Mouse (Mus musculus) midbrain, embryonic 11.5 days (tissue): ENCODE measurements at regions not wholly inside any gene's neighbourhood (a gene's known extent, or its start where the extent isn't known, plus 50 kb on each side); places are given as distances from the start of the nearest gene placed in this dataset.

Experiments used
- ATAC-seq: fragments of 200-750 bp; cut with Nextera tagmentation; 2 replicates; pipeline ENCODE4 v1.8.0; 2017; ENCODE audit warnings: moderate TSS enrichment, moderate library complexity; ENCODE audit not compliant: low FRiP score
- DNase-seq: peaks from one replicate; pipeline ENCODE4 v3.0.0; 2015; ENCODE audit warnings: low spot score; ENCODE audit errors: missing footprints
- H3K27ac ChIP-seq: fragments of 300-500 bp; sonication (generic); 2 replicates; pipeline ENCODE4 v1.5.1; 2014; ENCODE audit warnings: low read depth, low read length
- H3K27me3 ChIP-seq: fragments of 300-500 bp; sonication (generic); 2 replicates; pipeline ENCODE4 v1.6.1; 2014; ENCODE audit warnings: mild to moderate bottlenecking, low read length, moderate library complexity, mixed read lengths; ENCODE audit not compliant: control insufficient read depth, insufficient read depth
- H3K36me3 ChIP-seq: fragments of 300-500 bp; sonication (generic); 2 replicates; pipeline ENCODE4 v1.6.1; 2014; ENCODE audit warnings: mild to moderate bottlenecking, low read length, moderate library complexity, mixed read lengths; ENCODE audit not compliant: control insufficient read depth, insufficient read depth
- H3K4me1 ChIP-seq: fragments of 300-500 bp; sonication (generic); 2 replicates; pipeline ENCODE4 v1.6.1; 2014; ENCODE audit warnings: low read length; ENCODE audit not compliant: control insufficient read depth, insufficient read depth
- H3K4me2 ChIP-seq: fragments of 300-500 bp; sonication (generic); 2 replicates; pipeline ENCODE4 v1.6.1; 2014; ENCODE audit warnings: mild to moderate bottlenecking, moderate library complexity
- H3K4me3 ChIP-seq: fragments of 300-500 bp; sonication (generic); 2 replicates; pipeline ENCODE4 v1.5.1; 2014; ENCODE audit warnings: low read depth, low read length
- H3K9ac ChIP-seq: fragments of 300-500 bp; sonication (generic); 2 replicates; pipeline ENCODE4 v1.6.1; 2014; ENCODE audit warnings: low read length
- H3K9me3 ChIP-seq: fragments of 300-500 bp; sonication (generic); 2 replicates; pipeline ENCODE4 v1.6.1; 2016; ENCODE audit warnings: low read length; ENCODE audit not compliant: control insufficient read depth
- WGBS: fragments of 180-500 bp; shearing (Covaris S2); extraction: QIAGEN DNeasy Blood & Tissue Kit; methylation state at CpG from one replicate; pipeline ENCODE4 v1.1.7; 2014; 5-methylcytosine and 5-hydroxymethylcytosine counted together

- Histone ChIP-seq H3K9me3 (no peaks in the 10 kb centered on the region), H3K4me2 (no peak overlapping the region), H3K27ac (no peak overlapping the region), H3K9ac (no peak overlapping the region), H3K4me3 (no peak overlapping the region), H3K4me1 (no peaks in the 10 kb centered on the region), H3K36me3 (no peaks in the 10 kb centered on the region), H3K27me3 (no peaks in the 10 kb centered on the region)
- ATAC-seq (no peak), DNase-seq (no peak)
- WGBS, result 38% methylated on average over 7 of the region's 7 CpGs
Observed at GRCm38 (mm10) chr5:116714256-116714655, 122.6 kb upstream of the Srrm4 start.

GRCm38 (mm10) chr5:116712056-116712455 lies 120.4 kb upstream of the Srrm4 start:
- WGBS, result 92% methylated on average over 3 of the region's 3 CpGs
- no peak overlapping the region for H3K27ac ChIP-seq
- H3K4me3 ChIP-seq, result no peak overlapping the region
- H3K4me2 ChIP-seq, result no peak overlapping the region
- H3K4me1 ChIP-seq, result no peaks in the 10 kb centered on the region
- H3K27me3 ChIP-seq, result no peaks in the 10 kb centered on the region
- DNase-seq, result no peak
- H3K36me3 ChIP-seq, result no peaks in the 10 kb centered on the region
- H3K9ac ChIP-seq, result no peak overlapping the region
- H3K9me3 ChIP-seq, result no peaks in the 10 kb centered on the region
- no peak for ATAC-seq

DNA sequence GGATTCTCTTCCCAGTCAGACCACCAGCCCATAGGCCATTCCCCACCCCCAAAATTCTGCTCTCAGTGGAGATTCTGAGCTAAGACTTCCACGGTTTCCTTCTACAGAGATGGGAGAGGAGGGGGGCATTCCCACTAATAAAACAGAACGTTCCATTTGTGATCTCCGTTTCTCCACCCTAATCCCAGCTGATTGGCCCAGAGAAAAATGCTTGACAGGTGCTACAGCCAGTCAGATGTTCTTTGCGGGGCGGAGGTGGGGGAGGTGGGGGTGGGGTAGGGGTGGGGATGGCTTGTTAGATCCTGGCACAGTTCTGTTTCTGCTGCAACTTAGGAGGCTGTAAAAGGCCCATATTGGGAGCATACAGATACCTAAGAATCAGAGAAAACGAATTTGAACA lies 116.9 kb upstream of the Srrm4 start:
- Histone ChIP-seq H3K4me2 (no peak overlapping the region), H3K9me3 (no peaks in the 10 kb centered on the region), H3K27me3 (no peaks in the 10 kb centered on the region), H3K9ac (no peak overlapping the region), H3K4me1 (no peaks in the 10 kb centered on the region), H3K27ac (no peak overlapping the region), H3K4me3 (no peak overlapping the region), H3K36me3 (no peaks in the 10 kb centered on the region)
- DNase-seq (peak; percentile 72), ATAC-seq (no peak)
- WGBS, result 23% methylated on average over 6 of the region's 6 CpGs

GRCm38 (mm10) chr5:116662466-116662865 lies 70.8 kb upstream of the Srrm4 start:
- Histone ChIP-seq H3K36me3 (no peaks in the 10 kb centered on the region), H3K4me1 (peaks cover 3% of the 10 kb centered on the region; the same call in 1 of the 2 replicates), H3K9ac (no peak overlapping the region), H3K4me3 (no peak overlapping the region), H3K9me3 (no peaks in the 10 kb centered on the region), H3K27me3 (no peaks in the 10 kb centered on the region), H3K27ac (no peak overlapping the region), H3K4me2 (no peak overlapping the region)
- 70% methylated on average over 5 of the region's 5 CpGs for WGBS
- ATAC-seq (no peak), DNase-seq (no peak)

DNA sequence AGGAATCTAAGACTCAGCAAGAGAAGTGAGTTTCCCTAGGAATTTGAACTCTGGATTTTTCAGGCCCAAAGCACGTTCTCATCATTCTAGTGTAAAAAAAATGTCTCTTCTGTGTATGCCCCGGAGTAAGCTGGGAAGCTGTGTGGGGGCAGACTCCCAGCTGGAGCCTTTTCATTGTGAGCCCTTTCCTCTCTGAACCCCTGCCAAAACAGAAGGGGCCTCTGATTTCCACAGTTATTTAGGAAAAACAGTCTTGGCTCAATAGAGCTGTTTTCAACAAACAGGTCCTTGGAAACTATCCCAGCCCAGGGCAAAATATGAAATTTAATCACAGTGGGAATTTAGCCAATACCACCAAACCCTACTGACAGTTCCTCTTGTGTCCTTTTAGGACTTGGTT lies 70.2 kb upstream of the Srrm4 start:
- no peaks in the 10 kb centered on the region for H3K36me3 ChIP-seq
- H3K9ac ChIP-seq, result no peak overlapping the region
- no peaks in the 10 kb centered on the region for H3K9me3 ChIP-seq
- 64% methylated on average over 2 of the region's 2 CpGs for WGBS
- no peaks in the 10 kb centered on the region for H3K27me3 ChIP-seq
- H3K4me2 ChIP-seq, result no peak overlapping the region
- no peak overlapping the region for H3K27ac ChIP-seq
- no peak overlapping the region for H3K4me3 ChIP-seq
- peaks cover 3% of the 10 kb centered on the region; the same call in 1 of the 2 replicates for H3K4me1 ChIP-seq
- ATAC-seq (no peak), DNase-seq (no peak)

GRCm38 (mm10) chr5:116654486-116655420 lies 63.1 kb upstream of the Srrm4 start:
- WGBS, result 89% methylated on average over 17 of the region's 17 CpGs
- Histone ChIP-seq H3K4me3 (no peak overlapping the region), H3K4me1 (no peaks in the 10 kb centered on the region), H3K27me3 (no peaks in the 10 kb centered on the region), H3K27ac (no peak overlapping the region), H3K9me3 (no peaks in the 10 kb centered on the region), H3K36me3 (no peaks in the 10 kb centered on the region), H3K9ac (no peak overlapping the region), H3K4me2 (no peak overlapping the region)
- ATAC-seq (no peak), DNase-seq (no peak)
